24 mouse cellular contexts compared by ENCODE assay signal in the genomic region with DNA sequence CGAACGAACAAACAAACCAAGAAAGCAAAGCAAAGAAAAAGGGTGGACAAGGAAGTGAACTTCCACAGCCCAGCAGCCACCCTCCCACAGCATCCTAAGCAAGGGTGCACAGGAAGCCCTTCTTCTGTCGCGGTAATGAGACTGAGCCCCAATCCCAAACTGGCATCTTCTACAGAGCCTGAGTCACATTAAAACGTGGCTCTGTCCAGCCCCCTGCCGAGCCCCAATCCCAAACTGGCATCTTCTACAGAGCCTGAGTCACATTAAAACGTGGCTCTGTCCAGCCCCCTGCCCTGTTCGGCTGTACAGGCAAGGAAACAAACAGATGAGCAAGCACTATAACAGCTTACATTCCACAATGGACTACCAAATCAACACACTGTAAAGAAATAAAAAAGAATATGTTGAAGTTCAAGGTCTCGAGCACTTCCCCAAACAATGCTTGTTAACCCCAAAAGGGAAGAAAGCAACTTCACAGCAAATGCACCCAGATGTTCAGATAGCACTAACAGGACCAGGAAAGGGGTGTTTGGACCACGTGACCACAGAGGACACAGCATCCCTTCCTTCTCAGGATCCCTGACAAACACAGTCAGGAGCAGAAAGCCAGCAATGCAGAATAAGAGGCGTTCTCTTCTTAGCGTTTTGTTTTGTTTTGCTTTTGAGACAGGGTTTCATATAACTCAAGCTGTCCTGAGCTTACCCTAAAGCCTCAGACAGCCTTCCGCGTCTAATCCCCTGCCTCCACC. TPM values are rescaled to one million over a fixed set of nuclear protein-coding genes. Genes with fewer than 3 reads are reported as not detected.
DNase-seq lines count a peak whose midpoint lies in the region; ATAC-seq and TF ChIP-seq lines count a peak whose summit lies in the region.
"Had no signal": no experiment of that assay in that cellular context is flagged by ENCODE, and none has a peak within 500 bp of the region (broad histone marks: within the 10 kb centered on the region; RNA-seq: fewer than 3 reads in every experiment).

No protein-coding gene starts in this region.

- H3K4me3 ChIP-seq in kidney, embryonic 15.5 days (replicated peaks) = no peak overlapping the region
- H3K4me3 ChIP-seq in kidney, adult 2 months (ENCODE audit: insufficient read depth, low read depth, low read length) = no peak overlapping the region
- no peak overlapping the region for H3K4me3 ChIP-seq in stomach, embryonic 16.5 days (replicated peaks; ENCODE audit: low read length)
- no peak overlapping the region for H3K4me3 ChIP-seq in stomach, postnatal 0 days (ENCODE audit: low read depth, low read length)
- H3K4me3 ChIP-seq in embryonic facial prominence, embryonic 14.5 days (ENCODE audit: low read depth, low read length) = no peak overlapping the region
- H3K4me3 ChIP-seq: erythroblast, embryonic 14.5 days; forebrain, embryonic 13.5 days; hindbrain, embryonic 15.5 days; limb, embryonic 15.5 days; neural tube, embryonic 12.5 days had no signal

- H3K27me3 ChIP-seq in kidney, embryonic 15.5 days = no peaks in the 10 kb centered on the region
- no peaks in the 10 kb centered on the region for H3K27me3 ChIP-seq in kidney, adult 2 months (replicated peaks; ENCODE audit: control insufficient read depth, insufficient read depth, low read length)
- no peaks in the 10 kb centered on the region for H3K27me3 ChIP-seq in stomach, embryonic 16.5 days (ENCODE audit: control insufficient read depth, insufficient read depth, low read length)
- no peaks in the 10 kb centered on the region for H3K27me3 ChIP-seq in stomach, postnatal 0 days (ENCODE audit: control insufficient read depth, insufficient read depth, low read length)
- H3K27me3 ChIP-seq in embryonic facial prominence, embryonic 14.5 days (replicated peaks; ENCODE audit: control insufficient read depth, insufficient read depth, low read length) = no peaks in the 10 kb centered on the region
- H3K27me3 ChIP-seq: forebrain, embryonic 13.5 days; hindbrain, embryonic 15.5 days; limb, embryonic 15.5 days; neural tube, embryonic 12.5 days had no signal

- H3K36me3 ChIP-seq in kidney, embryonic 15.5 days = no peaks in the 10 kb centered on the region
- no peaks in the 10 kb centered on the region for H3K36me3 ChIP-seq in kidney, adult 2 months (ENCODE audit: control insufficient read depth, insufficient read depth, low read length)
- H3K36me3 ChIP-seq in stomach, embryonic 16.5 days (ENCODE audit: control insufficient read depth, insufficient read depth, low read length) = no peaks in the 10 kb centered on the region
- no peaks in the 10 kb centered on the region for H3K36me3 ChIP-seq in stomach, postnatal 0 days (ENCODE audit: control insufficient read depth, insufficient read depth, low read length)
- H3K36me3 ChIP-seq in embryonic facial prominence, embryonic 14.5 days (ENCODE audit: control insufficient read depth, insufficient read depth, low read length) = no peaks in the 10 kb centered on the region
- H3K36me3 ChIP-seq: hindbrain, embryonic 15.5 days; limb, embryonic 15.5 days; neural tube, embryonic 12.5 days had no signal

- no peaks in the 10 kb centered on the region for H3K9me3 ChIP-seq in kidney, embryonic 15.5 days (replicated peaks)
- no peaks in the 10 kb centered on the region for H3K9me3 ChIP-seq in stomach, embryonic 16.5 days (replicated peaks; ENCODE audit: control insufficient read depth, low read length)
- H3K9me3 ChIP-seq in stomach, postnatal 0 days (ENCODE audit: control insufficient read depth, low read length) = no peaks in the 10 kb centered on the region
- H3K9me3 ChIP-seq in embryonic facial prominence, embryonic 14.5 days (ENCODE audit: control insufficient read depth, low read length) = no peaks in the 10 kb centered on the region
- H3K9me3 ChIP-seq: forebrain, embryonic 13.5 days; hindbrain, embryonic 15.5 days; limb, embryonic 15.5 days; neural tube, embryonic 12.5 days had no signal

- no peak for ATAC-seq in kidney, embryonic 15.5 days (replicated peaks; ENCODE audit: low FRiP score)
- ATAC-seq in stomach, embryonic 16.5 days (ENCODE audit: insufficient read depth, low FRiP score) = no peak
- ATAC-seq in stomach, postnatal 0 days (ENCODE audit: low FRiP score, low TSS enrichment) = no peak
- no peak for ATAC-seq in embryonic facial prominence, embryonic 14.5 days (ENCODE audit: low read depth)
- ATAC-seq: forebrain, embryonic 13.5 days had no signal

- WGBS in kidney, embryonic 15.5 days = 35% methylated on average over 14 of the region's 14 CpGs
- WGBS in kidney, adult 2 months = 45% methylated on average over 14 of the region's 14 CpGs
- 30% methylated on average over 14 of the region's 14 CpGs for WGBS in stomach, embryonic 16.5 days
- 27% methylated on average over 14 of the region's 14 CpGs for WGBS in stomach, postnatal 0 days
- WGBS in embryonic facial prominence, embryonic 14.5 days = 36% methylated on average over 14 of the region's 14 CpGs

- no peak for TF ChIP-seq POLR2A in kidney, adult 2 months (IDR thresholded peaks at IDR 0.05; ENCODE audit: low read depth, low read length)

- no peak for TF ChIP-seq CTCF in kidney, adult 2 months (conservative IDR thresholded peaks at IDR 0.05; ENCODE audit: insufficient read depth, insufficient read length, low read depth, low read length)
- no peak for TF ChIP-seq CTCF in stomach, postnatal 0 days (IDR thresholded peaks at IDR 0.05; ENCODE audit: low read depth)

- no peak overlapping the region for H3K4me2 ChIP-seq in kidney, embryonic 15.5 days
- no peak overlapping the region for H3K4me2 ChIP-seq in stomach, embryonic 16.5 days (ENCODE audit: low read depth, low read length)
- no peak overlapping the region for H3K4me2 ChIP-seq in stomach, postnatal 0 days (replicated peaks; ENCODE audit: low read depth)
- no peak overlapping the region for H3K4me2 ChIP-seq in embryonic facial prominence, embryonic 14.5 days (ENCODE audit: low read depth, low read length)
- H3K4me2 ChIP-seq: forebrain, embryonic 13.5 days; heart, embryonic 11.5 days; hindbrain, embryonic 15.5 days; limb, embryonic 15.5 days; lung, embryonic 14.5 days; neural tube, embryonic 12.5 days had no signal

- H3K9ac ChIP-seq in kidney, embryonic 15.5 days = no peak overlapping the region
- no peak overlapping the region for H3K9ac ChIP-seq in stomach, embryonic 16.5 days (ENCODE audit: low read length)
- no peak overlapping the region for H3K9ac ChIP-seq in stomach, postnatal 0 days (ENCODE audit: low read length)
- H3K9ac ChIP-seq in embryonic facial prominence, embryonic 14.5 days (ENCODE audit: low read depth, low read length) = no peak overlapping the region
- H3K9ac ChIP-seq: forebrain, embryonic 13.5 days; hindbrain, embryonic 15.5 days; limb, embryonic 15.5 days; liver, embryonic 14.5 days; lung, embryonic 14.5 days; neural tube, embryonic 12.5 days had no signal

- H3K27ac ChIP-seq in kidney, embryonic 15.5 days = peak overlapping the region; percentile 27; the same call in 1 of the 2 replicates
- H3K27ac ChIP-seq in kidney, adult 2 months (ENCODE audit: insufficient read depth, low read depth, low read length) = no peak overlapping the region
- peak overlapping the region; percentile 51 for H3K27ac ChIP-seq in stomach, embryonic 16.5 days (ENCODE audit: low read length)
- H3K27ac ChIP-seq in stomach, postnatal 0 days (replicated peaks) = no peak overlapping the region; the same call in 1 of the 2 replicates
- no peak overlapping the region for H3K27ac ChIP-seq in embryonic facial prominence, embryonic 14.5 days (replicated peaks; ENCODE audit: low read depth, low read length)
- H3K27ac ChIP-seq: forebrain, embryonic 13.5 days; hindbrain, embryonic 15.5 days; limb, embryonic 15.5 days; liver, embryonic 14.5 days; neural tube, embryonic 12.5 days had no signal

- DNase-seq in kidney, adult 2 months = no peak
- no peak for DNase-seq in stomach, postnatal 0 days (ENCODE audit: low spot score)
- peak; percentile 26 for DNase-seq in embryonic facial prominence, embryonic 14.5 days (ENCODE audit: low spot score)
- no peak for DNase-seq in thymus, postnatal 4 days
- no peak for DNase-seq in kidney, postnatal 14 days
- DNase-seq: adrenal gland, postnatal 25 days; cerebellum, adult 9-10 months; gastrocnemius, postnatal 10 days; heart, adult 11 months; kidney, adult 11 months; kidney, postnatal 25 days; lung, embryonic 14.5 days; right cerebral cortex, postnatal 14 days; spleen, adult 18-20 months; thymus, postnatal 25 days had no signal

- peaks cover 57% of the 10 kb centered on the region for H3K4me1 ChIP-seq in kidney, embryonic 15.5 days
- peaks cover 8% of the 10 kb centered on the region for H3K4me1 ChIP-seq in kidney, adult 2 months (ENCODE audit: control insufficient read depth, insufficient read depth, low read length)
- peaks cover 25% of the 10 kb centered on the region for H3K4me1 ChIP-seq in stomach, embryonic 16.5 days (ENCODE audit: control insufficient read depth, insufficient read depth, low read length)
- peaks cover 6% of the 10 kb centered on the region for H3K4me1 ChIP-seq in stomach, postnatal 0 days (replicated peaks; ENCODE audit: control insufficient read depth, insufficient read depth)
- H3K4me1 ChIP-seq in embryonic facial prominence, embryonic 14.5 days (ENCODE audit: control insufficient read depth, insufficient read depth, low read length) = peaks cover 24% of the 10 kb centered on the region

- TF ChIP-seq EP300 in stomach, postnatal 0 days (optimal IDR thresholded peaks at IDR 0.05) = no peak

RNA-seq across cellular contexts. Expression of gene Arhgef10l, which starts 11.8 kb away (rescaled TPM):
- 20.3 and 20.7 TPM in 2 replicates for polyA plus RNA-seq in kidney, embryonic 15.5 days (2015; fragmentation: Nextera tagmentation; extraction: Ambion mirVana)
- 42.0 and 56.2 TPM in 2 replicates for polyA plus RNA-seq in kidney, adult 2 months (2012; rRNA removed)
- 18.4 and 21.7 TPM in 2 replicates for polyA plus RNA-seq in stomach, embryonic 16.5 days (2015; fragmentation: Nextera tagmentation; extraction: Ambion mirVana)
- 11.3 and 12.7 TPM in 2 replicates for polyA plus RNA-seq in stomach, postnatal 0 days (2015; fragmentation: Nextera tagmentation; extraction: Ambion mirVana)
- polyA plus RNA-seq in embryonic facial prominence, embryonic 14.5 days (2014; fragmentation: Nextera tagmentation; extraction: Ambion mirVana) = 13.4 and 14.8 TPM in 2 replicates

RNA-seq across cellular contexts. Expression of gene Rcc2, which starts 46.3 kb away (rescaled TPM):
- polyA plus RNA-seq in kidney, embryonic 15.5 days (2015; fragmentation: Nextera tagmentation; extraction: Ambion mirVana) = 26.8 and 28.8 TPM in 2 replicates
- 18.7 and 20.9 TPM in 2 replicates for polyA plus RNA-seq in kidney, adult 2 months (2012; rRNA removed)
- polyA plus RNA-seq in stomach, embryonic 16.5 days (2015; fragmentation: Nextera tagmentation; extraction: Ambion mirVana) = 15.1 and 16.2 TPM in 2 replicates
- polyA plus RNA-seq in stomach, postnatal 0 days (2015; fragmentation: Nextera tagmentation; extraction: Ambion mirVana) = 18.9 and 20.4 TPM in 2 replicates
- 31.1 and 31.6 TPM in 2 replicates for polyA plus RNA-seq in embryonic facial prominence, embryonic 14.5 days (2014; fragmentation: Nextera tagmentation; extraction: Ambion mirVana)

Comparison
In these comparisons a context has a peak if more than half of its experiments do, and no peak if none do; other contexts are left out.
1. H3K27ac ChIP-seq: peak in kidney, embryonic 15.5 days (single experiment) and stomach, embryonic 16.5 days (single experiment); none in kidney, adult 2 months (single experiment), stomach, postnatal 0 days (single experiment) and embryonic facial prominence, embryonic 14.5 days (single experiment).